Mouse (Mus musculus) frontal cortex, postnatal 14 days (tissue): Measurements from ENCODE around the gene Plppr1.
"Not testable (repeated sequence)": the region's sequence is repeated elsewhere in the genome, so short reads cannot be mapped to it uniquely, and the experiment has no call there.

Source experiments
- DNase-seq, 2 experiments: peaks; one replicate each; pipeline ENCODE4 v3.0.0; 2022; ENCODE audit warnings: low spot score in 2 of 2

Gene Plppr1

DNA sequence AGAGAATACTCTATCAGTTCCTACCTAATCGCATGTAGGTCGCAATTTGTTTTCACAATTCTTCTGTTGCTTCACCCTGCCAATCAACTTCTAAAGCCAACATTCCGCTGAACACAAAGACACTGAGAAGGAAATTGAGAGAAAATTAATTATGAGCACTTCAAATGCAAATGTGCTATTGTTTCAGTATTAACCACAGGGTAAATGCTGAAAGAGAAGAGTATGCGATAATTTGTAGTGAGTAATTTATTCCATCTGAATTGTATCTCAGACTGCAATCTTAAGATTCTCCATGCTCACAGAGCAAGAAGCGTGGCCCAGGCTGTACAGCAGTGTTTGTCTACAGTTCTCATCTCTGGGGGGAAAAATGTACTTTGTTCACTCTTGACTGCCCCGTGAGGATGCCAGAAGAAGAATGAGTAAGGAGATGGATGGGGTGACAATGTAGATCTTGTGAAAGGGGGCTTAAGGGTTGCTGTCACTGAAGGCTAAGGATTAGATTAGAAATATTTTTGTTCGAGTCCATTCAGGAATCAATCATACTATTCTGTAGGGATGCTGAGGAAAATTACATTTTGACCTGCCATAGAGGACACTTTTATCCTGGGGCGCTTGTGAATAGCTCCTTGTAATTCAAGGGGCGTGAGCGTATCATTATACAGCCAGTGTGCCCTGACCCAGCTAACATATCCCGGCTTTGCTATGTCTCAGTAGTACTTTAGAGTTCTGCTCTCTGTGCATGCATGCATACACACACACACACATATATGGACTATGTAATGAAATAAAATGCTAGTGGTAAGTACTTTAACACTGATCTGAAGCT lies 173.3 kb downstream of the Plppr1 start:
- DNase-seq: no peak

DNA sequence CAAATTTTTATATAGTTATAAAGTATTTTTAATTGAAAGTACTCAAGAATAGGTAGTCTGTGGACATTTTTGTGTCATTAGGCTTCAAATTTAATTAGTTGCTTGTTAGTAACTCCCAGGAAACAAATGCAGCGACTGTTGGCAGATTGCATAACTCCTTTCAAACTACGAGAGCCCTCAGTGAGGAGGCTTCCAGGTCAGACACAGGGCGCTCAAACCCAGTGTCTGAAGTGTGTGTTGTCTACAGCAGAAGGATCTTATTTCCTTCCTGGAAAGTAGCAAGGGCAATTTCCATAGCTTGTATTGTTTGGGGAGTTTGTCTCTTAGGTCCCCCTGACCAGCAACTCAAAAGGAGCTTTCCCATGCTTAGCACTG lies 173.9 kb downstream of the Plppr1 start:
- DNase-seq: no peak

DNA sequence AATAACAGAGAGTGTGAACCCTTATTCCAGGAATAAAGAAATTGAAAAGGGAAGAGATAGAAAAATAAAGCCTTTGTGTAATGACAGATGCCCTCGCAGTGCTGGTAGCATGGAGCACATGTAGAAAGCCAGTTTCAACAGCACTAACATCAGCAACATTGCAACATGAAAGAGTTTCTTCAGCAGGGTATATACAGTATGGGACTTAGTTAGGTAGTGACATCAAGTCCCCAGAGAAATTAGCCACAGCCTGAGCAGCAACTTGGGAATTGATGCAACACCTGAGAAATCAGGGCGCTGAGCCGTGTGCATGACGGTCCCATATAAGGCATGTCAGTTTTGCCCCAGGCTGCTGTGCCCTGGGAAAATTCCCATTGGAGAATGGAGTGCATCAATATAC lies 179.0 kb downstream of the Plppr1 start:
- DNase-seq: no peak

DNA sequence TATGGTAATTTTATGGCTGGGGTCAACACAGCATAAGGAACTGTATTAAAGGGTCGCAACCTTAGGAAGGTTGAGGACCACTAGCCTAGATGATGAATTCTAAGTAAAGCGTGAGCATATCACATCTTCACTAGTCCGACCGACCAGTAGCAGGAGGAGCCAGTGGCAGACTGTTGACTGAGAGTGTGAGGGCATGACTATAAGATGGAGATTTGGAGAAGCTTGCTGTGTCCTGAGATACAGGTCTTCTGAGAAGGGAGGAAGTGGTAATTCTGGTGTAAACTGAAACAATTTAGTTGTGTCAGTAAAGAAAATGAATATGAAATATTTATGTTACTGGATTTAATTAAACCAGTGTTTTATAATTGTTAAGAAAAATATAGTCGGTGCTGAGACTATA lies 180.4 kb downstream of the Plppr1 start:
- no peak for DNase-seq

DNA sequence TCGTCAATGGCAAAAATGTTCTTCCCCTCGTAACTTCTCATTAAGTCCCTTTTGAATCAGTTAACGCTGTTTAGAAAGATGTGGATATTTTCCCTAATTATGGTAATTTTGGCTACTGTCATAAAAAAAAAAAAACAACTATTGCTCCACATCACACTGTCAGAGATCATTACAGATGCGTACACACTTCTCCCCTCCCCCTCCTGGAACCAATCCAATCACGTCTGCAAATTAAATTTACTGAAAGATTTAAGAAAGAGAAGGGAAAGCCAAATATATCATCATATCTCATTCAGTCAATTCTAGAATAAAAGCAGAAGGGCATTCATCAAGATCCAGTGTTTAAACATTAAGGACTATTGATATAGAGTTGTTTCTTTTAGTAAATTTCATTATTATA lies 185.7 kb downstream of the Plppr1 start:
- DNase-seq: no peak

DNA sequence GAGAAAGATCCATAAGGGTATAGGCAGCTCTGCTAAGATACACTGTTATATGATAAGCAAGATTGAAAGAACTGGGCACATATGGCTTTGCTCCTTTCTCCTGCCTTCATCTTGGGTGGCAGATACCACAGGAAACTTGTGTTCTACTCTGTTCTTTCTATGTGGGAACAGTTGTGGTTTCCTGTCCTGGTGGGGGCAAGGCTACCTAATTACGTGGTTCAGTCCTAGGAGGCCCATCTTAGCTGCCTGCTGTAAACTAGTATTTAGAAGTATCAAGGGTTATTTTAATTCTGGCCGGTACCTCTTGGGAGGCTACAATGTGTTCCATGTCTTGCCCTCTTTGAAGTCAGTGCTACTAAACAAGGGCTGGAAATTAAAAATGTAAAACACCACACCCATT lies 186.2 kb downstream of the Plppr1 start:
- no peak for DNase-seq

DNA sequence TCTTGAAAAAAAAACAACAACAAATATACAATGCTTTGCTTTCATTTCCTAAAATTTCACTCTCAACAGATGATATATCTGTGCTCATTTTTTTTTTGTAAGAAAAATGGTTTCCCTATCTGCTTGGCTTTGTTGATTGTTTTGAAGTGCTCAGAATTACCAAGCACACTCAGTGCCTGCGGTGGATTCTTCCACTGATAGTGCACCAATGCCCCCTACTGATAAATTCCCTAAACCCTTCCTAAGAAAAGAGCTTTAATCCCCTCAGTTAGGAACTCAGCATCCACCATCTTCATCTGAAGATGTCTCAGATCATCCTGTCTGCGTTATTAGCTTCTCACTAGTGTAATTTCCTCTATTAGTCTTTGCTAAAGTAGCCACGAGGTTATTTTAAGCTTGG lies 192.2 kb downstream of the Plppr1 start:
- DNase-seq: no peak

DNA sequence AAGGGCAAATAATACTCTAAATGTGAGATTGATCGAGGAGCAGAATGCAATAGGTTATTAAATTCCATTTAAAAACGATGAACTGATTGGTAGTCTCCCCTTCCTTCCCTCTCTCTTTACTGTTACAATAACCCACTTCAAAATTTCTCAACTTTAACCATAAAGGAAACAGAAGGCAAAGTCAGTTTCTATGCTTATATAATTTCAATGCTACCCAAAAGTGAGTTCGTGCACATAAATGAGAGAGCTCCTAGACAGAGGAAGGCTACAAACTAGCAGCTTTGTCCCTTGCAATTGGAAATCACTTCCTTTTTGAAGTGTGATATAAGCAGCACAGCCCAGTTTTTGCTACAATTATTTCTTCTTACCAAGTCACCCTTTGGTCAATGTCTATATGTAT lies 193.1 kb downstream of the Plppr1 start:
- no peak for DNase-seq

DNA sequence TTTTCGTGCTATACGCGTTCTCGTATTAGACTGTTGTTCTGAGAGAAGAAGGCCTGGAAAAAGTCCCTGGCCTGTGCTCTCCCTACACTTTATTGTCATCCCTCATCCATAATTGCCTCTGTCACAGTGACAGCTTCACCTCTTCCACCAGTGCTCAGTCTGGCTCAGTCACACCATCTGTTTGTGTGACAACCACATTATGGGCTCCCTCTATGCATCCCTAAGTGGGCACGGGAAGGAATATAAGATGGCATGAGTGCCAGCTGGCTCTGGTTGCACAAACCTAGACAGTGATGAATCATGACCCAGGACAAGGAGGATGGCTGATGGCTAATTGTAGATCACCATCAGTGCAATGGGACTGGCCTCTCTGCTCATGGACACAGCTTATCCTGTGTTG lies 219.4 kb downstream of the Plppr1 start:
- no peak for DNase-seq

DNA sequence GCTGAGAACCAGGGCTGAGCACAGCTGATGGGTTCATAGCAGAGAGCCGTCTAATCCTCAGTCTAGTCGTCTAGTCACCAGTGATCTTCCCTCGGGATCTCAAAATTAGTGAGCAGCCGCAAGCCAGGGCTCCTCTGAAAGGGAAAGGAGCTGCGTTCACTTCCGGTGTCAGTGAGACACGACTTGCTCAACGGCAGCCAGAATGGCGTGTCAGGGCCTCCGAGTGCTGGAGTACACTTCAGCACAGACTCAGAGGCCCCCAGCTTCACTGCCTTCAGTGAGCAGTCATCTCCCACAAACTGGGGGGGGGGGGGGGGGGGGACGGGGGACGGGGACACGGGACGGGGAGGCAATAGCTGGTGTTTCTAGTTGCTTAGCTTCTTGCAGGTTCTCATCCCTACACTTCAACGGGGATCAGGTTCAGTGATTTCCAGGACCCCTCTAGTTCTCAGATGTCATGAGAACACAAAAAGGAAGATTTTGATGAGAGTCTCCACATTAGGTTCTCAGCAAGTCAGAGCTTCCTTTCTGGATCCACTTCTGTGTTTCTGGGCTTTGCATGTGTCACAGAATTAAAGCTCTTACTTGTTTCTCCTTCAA lies 225.7 kb downstream of the Plppr1 start:
- DNase-seq: no peak

DNA sequence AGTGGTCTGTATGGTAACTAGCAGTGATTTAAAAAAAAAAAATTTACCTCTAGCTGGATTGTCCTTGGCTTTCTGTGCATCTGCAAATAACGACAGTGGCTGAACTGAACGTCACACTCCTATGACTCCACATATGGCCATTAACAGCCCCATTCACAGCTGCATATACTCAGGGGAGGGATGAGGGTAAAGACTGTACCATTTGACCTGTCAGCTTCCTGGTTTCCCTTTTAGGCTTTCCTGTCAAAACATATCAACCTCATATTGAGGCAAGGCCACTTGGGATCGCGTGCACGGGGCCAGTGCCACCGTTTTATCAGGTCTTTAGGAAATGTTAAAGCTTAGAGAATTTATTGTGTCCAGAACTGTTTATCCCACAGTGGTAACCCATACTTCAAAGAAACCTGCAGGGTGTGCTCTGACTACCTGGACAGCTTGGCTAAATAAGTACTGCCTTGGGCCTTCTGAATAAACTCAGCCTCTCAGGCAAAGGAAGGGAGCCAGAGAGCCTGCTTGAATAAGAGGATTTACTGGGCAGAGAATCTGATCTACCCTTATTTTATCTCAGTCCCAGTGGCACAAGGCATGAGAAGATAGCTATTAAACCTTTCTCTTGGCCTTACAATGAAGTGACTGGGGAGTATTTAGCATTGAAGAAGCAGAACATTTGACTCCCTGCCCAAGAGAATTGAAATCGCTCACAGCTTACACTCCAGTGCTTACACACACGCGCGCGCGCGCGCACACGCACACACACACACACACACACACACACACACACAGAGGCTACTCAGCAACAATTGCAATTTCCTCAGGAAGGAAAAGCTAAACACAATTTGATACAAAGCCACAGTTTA lies 226.5 kb downstream of the Plppr1 start:
- no peak for DNase-seq

DNA sequence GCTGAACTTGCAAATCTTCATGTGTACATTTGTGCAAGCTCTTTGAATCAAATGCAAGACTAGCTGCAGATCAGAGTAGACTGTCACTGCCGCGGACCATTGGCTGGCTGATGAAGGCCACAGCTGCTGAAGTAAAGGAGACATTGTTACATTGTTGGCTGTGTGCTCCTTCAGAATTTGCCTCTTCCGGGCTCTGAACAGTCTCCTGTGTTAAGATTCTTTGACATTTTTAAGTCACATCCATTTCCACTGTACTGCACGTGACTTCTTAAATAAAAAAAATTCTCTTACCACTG lies 227.1 kb downstream of the Plppr1 start:
- DNase-seq: no peak

DNA sequence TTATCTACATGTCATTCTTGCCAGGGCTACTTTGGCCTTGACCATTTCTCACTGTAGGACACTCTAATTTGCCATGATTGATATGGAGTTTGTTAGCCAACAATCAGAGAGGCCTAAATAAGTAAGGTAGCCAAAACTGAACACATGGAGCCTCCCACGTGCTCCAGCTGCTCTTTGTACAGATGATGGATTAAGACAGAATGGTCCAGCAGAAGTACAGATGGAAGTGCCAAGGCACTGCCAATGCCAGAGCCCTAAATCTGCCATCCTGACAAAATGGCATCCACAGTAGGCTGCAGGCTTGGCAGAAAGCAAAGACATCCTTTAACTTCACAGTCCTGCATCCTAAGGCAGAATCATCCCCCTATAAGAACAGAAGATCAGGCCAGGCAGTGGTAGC lies 237.4 kb downstream of the Plppr1 start:
- no peak for DNase-seq

DNA sequence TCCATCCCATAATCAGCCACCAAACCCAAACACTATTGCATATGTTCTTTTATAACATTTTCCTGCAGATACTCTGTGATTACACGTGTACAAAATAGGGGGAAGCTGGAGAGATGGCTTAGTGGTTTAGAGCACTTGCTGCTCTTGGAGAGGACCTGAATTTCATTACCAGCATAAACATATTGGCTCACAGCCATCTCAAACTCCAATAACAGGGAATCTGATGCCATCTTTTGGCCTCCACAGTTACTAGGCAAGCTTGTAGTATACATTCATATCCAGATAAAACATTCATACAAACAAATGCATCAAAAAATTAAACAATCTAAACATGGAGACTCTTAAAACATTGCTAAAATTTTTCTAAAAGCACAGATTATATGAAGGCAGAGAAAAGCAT lies 240.5 kb downstream of the Plppr1 start:
- DNase-seq: no peak

DNA sequence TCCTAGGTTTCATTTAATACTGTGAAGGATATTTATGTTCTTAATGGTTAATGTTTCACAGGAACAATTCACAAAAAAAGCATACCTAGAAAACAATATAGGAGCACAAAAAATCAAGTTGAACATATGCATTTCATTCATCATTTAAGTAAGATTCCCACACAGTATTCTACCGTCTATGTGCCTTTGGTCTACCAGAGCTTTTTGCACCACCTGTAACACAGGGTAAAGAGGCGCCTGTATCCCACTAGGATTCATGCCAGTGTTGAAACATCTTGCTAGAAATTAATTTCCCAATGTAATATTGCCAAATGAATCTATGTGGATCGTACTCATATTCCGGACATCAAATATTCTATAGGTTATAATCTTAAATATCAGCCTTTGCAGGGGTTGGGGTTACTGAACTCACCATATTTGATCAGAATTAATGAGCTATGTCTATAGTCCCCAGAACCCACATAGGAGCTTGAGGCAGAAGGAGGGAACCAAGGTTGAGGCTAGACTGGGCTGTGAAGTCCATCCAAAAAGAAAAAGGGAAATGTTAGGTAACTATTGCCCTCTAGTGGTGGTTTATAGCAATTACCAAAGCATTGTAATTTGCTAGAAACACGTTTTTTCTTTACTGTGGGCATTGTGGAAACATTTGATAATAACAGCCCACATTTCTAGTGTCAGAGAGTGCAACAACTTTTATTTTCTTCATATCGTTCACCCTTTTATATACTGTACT lies 263.0 kb downstream of the Plppr1 start:
- no peak for DNase-seq

DNA sequence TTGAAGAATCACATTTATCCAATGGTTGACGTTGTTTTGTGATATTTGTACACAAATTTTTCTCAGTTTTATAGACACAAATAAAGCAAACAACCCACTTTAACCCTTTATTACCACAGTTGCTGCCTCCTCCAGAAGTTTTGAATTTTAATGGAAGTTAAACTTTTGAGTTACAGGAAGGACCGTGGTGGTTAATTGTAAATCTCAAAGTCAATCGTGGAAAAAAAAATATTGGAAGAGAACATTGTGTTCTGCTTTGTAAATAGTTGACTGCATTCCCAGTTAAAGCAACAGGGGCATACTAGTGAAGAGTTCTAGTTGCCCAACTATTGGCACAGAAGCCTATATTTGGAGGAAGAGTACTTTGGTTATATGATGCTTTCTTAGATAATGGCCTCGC lies 278.9 kb downstream of the Plppr1 start:
- not testable (repeated sequence) for DNase-seq

DNA sequence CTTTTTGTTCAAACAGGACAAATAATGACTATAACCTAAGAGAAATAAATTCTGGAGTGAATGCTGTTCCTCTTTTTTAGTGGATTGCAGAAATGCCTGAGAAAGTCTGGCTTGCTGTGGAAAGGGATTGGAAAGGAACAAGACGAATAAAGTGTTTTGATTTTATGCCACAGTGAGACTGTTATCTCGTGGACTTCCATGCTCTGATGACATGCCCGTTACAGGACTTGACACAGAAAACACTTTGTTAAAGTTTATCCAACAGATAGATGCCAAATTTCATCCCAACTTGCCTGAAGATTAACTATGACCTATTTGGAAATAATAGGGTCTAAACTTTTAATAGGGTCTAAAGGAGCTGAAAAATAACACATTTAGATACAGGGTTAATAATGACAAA lies 281.0 kb downstream of the Plppr1 start:
- not testable (repeated sequence) for DNase-seq

DNA sequence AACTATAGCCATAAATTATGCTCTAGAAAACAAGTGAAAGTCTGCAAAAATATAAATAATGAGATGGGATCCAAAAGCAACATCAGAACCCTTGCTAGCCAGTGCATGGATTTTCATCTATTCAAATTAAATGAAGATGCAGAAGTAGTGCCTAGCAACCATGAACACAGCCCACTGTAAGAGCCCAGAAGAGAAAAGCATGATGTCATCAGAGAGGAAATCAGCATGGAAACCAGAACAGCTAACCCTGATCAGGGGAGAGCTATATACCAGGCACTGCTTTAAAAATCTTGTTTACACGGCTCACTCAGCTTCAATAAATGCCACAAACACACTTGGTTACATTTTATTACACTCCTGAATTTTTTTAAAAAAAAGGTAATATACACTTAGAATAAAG lies 288.9 kb downstream of the Plppr1 start:
- DNase-seq: not testable (repeated sequence)

DNA sequence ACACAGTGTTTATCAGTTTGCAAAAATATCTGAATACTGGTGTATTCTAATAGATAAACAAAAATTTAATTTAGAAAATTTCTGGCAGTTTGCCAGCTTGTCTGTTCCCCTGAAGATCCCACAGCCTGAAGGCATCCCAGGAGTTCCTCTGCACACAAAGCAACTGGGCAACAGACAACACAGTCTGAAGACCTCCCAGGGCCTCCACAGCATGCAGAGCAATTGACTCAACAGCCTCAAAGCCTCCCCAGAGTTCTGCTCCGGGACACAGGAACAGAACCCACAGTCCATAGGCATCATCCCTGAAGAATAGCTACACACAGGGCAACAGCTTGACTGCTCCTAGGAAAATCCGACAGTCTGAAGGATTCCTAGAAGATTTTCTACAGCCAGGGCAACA lies 289.6 kb downstream of the Plppr1 start:
- DNase-seq: no peak

DNA sequence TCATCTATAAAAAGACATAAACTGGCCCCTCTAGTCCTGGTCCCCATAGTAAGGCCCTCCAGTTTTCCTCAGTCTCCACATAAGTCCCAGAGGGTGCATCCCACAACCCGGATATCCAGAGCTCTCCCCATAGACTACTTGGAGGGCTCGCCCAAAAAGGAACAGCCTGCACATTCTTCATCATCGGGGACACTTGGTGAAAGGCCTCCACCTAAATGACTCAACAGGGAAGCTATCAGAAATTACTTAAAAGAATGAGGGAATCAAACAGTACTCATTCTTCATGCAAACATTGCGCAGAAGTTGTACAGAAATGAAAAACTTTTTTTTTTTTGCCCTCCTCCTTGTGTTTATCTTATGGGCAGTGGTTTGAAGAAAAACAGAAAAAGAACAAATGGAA lies 291.4 kb downstream of the Plppr1 start:
- no peak for DNase-seq

DNA sequence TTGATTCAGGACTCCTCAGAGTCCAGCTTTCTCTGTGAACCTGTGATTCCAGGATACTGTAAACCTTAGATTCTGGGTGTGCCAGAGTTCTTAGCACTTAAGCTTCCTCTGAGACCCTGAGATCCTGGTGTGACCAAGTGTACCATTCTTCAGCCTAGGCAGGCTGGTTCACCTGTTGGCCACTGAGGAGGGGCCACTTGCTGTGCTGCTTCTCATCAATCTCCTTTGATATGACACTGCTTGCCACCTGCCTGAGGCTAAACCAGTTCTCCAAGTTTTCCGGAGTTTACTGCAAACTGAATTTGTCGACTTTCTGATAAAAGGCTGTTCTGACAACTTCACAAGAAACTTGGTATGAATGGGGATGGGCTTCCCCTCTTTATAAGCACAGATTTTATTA lies 298.0 kb downstream of the Plppr1 start:
- no peak for DNase-seq

DNA sequence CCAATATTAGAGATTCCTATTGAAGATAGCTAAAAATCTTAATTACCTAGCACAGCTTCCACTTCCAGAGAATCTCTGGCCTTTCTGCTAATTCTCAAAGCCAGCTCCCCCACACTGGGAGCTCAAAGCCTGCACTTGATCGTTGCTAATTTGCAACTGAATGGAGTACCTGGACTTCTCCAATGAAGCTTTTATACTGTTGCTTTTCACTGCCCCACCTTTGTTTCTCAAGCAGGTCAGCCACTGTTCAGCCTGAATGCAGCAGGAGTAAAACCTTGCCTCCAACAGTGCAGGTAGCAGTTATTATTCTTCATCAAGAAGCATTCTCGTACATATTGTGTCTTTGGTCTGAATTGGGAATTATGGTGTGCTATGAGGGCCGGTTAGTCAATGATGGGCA lies 309.0 kb downstream of the Plppr1 start:
- DNase-seq: not testable (repeated sequence)
